Mouse (Mus musculus): ENCODE data around the gene Wdr64.

The Wdr64 gene

DNA sequence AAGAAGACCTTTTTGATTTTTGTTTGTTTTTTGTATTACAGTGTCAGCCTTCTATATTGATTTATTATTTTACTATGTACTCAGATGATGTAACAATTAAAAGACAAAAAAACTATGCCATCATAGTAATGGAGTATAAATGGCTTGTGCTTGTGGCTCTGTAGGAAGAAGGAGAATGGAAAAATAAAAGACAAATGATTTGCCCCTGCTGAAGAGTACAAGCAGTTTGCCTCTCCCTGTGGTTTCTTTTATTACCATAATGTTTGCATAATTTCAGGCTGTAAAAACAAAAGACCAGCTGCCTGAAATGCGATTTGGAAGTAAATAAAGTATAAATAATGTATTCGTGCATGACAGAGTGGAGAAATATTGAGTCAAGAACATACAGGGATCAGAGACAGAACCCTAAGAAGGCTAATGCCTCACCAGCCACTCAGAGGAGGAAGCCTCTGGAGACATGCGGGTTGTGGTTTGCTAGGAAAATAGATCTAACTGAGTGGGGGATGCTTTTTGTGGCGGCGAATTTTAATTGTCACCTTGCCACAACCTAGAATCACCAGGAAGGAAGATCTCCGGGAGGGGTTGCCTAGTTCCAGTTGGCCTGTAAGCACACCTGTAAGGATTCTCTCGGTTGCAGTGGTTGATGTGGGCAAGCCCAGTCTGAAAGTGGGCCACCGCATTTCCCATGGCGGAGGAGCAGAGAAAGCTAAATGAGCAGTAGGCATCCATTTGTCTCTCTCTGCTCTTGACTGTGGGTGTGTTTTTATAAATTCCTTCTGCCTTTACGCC is 56.4 kb downstream of the Wdr64 start:
- DNase-seq = no peak

DNA sequence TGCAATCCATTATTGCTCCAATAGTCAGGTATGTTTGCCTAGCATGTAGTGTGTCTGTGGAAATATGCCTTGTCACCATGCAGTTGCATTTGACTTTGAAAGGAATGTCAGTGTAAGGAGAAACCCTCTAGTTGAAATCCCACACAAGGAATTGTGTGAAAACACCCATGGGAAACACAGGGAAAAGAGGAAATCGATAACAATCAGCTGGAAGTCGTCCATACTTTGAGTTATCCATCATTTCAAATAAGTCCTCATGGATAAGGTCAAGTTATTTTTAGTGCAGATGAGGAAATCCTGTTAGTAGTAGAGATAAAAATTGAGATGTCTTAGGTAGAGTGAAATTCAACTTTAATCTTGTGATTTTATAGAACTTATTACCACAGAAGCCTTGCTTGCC is 96.3 kb downstream of the Wdr64 start:
- no peak for DNase-seq

DNA sequence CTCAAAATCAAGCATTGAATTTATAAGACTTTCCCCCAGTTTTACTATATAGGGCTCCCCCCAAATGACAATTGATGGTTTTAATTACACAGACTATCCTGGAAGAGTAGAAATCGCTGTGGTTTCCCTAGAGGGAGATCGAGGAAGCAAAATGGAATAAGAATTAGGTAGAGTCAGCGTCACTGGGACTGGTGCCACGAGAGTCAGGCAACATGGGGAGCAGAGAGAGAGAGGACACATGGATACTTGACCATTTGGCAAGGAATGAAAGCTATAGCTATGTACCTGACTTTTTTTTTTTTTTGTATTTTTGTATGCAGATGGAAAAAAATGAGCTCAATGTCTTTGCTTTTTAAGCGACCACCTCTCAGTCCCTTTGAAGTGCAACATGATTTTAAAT is 110.0 kb downstream of the Wdr64 start:
- no peak for DNase-seq

DNA sequence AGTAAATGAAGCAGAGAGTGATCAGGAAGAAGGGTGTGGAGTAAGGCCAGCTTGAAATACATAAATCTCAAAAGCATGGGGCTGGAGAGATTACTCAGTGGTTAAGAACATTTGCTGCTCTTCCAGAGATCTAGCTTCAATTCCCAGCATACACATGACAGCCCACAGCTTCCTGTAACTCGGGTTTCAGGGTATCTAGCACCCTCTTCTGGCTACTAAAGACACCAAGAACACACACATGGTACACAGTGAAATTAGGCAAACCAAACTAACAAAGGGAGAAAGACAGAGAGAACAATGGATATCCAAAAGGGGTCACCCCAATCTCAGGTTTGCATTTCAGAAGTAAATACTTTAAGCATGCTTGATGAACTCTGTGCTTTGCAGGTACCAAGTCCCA is 113.2 kb downstream of the Wdr64 start:
- no peak for DNase-seq

DNA sequence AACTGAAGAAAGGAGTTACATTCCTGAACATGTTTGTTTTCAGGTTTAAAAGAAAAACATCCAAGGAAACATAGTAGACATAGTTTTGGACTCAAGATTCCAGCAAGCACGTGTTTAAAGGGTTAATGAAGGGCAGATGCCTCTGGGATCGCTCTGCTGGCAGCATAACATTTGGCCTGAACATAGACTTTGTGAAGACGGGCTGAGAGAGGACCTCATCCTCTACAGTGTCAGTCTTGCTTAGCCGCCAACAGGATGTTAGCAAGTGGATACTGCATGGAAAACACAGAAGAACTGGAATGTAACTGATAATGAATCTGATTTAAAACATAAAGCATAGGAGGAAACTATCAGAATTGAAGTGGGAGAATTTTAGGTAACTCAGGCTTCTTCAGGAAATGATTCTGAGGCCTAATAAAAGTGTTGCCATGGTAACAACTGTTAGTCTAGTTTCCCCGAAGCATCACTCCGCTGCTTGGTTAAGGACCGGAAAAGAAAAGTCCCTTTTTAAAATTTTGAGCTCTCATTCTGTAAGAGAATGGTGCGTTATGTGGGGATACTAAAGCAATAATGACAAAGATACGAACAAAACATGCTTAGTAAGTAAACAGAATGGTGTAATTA is 125.5 kb downstream of the Wdr64 start:
- no peak for DNase-seq

DNA sequence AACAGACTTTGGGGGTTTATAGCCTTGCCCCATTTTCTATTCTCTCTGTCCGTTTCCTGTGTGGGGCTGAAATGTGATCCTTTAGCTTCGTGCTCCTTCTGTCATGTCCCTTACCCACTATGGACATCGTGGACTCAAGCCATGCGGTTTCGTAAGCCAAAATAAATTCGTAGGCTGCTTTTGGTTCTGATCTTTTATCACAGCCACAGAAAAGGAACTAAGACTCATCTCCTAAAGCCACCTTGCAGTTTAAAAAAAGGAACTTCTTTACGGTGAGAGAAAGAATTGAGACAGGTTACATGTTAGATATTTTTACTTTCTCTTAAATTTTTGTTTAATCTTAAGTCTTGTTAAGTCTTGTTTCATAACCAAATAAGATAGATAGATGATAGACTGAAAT is 130.1 kb downstream of the Wdr64 start:
- no peak for DNase-seq

DNA sequence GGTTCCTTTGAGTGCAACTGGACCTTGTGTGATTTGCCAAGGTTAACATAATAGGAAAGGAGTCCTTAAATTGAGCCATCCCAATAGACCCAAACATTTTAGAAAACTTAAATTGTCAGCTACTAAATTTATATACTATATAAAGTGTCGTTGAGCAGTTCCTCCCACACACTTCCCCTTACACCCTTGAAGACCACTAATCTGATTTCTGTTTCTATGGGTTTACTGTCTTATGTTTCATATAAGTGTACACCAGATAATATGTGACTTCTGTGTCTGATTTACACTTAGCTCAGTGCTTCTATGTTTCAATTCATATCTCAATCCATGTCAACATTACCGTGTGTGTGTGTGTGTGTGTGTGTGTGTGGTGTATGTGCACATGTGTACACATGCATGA is 130.8 kb downstream of the Wdr64 start:
- no peak for DNase-seq

DNA sequence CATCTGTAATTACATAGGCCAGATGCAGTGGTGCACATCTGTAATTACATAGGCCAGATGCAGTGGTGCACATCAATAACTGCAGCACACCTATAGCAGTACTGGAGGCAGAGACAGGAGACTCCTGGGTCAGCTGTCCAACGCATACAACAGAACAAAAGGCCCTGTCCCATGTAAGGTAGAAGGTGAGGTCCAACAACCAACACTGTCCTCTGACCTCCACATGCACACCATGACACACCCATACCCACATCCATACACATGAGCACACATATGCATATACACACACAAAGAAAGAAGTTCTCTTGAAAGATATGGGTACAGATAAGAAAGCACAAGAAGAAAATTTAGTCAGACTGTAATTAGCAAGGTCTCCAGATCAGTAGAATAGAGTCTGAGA is 157.1 kb downstream of the Wdr64 start:
- no peak for DNase-seq

Measured in retina, postnatal 1 day (tissue).